Mouse (Mus musculus): ENCODE data around the gene Adam8. TPM values are rescaled to one million over a fixed set of nuclear protein-coding genes. Genes with fewer than 3 reads are reported as not detected.

Gene Adam8
- 1 to 10 TPM; 3.1 to 3.9 TPM for total RNA-seq (2021)
- long read RNA-seq, experiment 1, partial matches to known transcripts, result 0 of 1 reads
- long read RNA-seq, experiment 1, other reads (novel, unspliced or antisense), result 0 of 1 reads
- long read RNA-seq, experiment 2, result 0 reads

- no peak for DNase-seq (ENCODE audit: extremely low spot score in 1 of 2, low spot score in 2 of 2)
- TF ChIP-seq CTCF (IDR thresholded peaks at IDR 0.05), result no peak
- Histone ChIP-seq H3K4me3 (no peak within 1 kb of the TSS), H3K27ac (no peak within 1 kb of the TSS)
- intact Hi-C loops (cut with DNase I), result loop anchor here (10.0 kb wide), 1 partner anchor 88 kb away; no protein-coding TSS in a partner anchor
Observed at GRCm38 (mm10) chr7:139992406-139992805, at the start of gene Adam8. Gene Adam8 (minus strand): TSS chr7:139992562.

DNA sequence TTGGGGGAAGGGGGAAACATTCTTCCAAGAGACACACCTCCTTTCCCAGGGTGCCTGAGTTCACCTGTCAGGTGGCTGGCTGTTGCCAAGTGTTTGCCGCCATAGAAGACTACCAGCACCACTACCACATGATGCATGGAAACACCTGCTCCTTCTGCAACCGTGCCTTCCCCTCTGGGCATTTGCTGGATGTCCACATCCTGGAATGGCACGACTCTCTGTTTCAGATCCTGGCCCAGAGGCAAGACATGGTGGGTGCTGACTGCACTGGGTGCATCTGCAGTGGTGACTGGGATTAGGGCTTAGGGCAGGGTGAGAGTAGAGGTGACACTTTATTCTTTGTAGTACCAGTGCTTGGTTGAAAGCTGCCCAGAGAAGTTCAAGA lies 44.8 kb upstream of the Adam8 start:
- DNase-seq (ENCODE audit: extremely low spot score in 1 of 2, low spot score in 2 of 2), result no peak
- intact Hi-C loops (cut with DNase I), result loop anchor here (2.0 kb wide), 1 partner anchor 58 kb away; the partner anchor contains the start of gene 6430531B16Rik
- no peak overlapping the region for H3K27ac ChIP-seq
- no peak for TF ChIP-seq CTCF (IDR thresholded peaks at IDR 0.05)
- H3K4me3 ChIP-seq, result peak overlapping the region; percentile 59

- intact Hi-C loops (cut with DNase I), result loop anchor here (2.0 kb wide), 1 partner anchor 58 kb away; the partner anchor contains the start of gene 6430531B16Rik
- H3K4me3 ChIP-seq, result peak within 1 kb of the TSS; percentile 59
- peak; percentile 91 to 93 for DNase-seq (ENCODE audit: extremely low spot score in 1 of 2, low spot score in 2 of 2)
- no peak for TF ChIP-seq CTCF (IDR thresholded peaks at IDR 0.05)
- H3K27ac ChIP-seq, result peak within 1 kb of the TSS; percentile 94
Observed at GRCm38 (mm10) chr7:140036281-140037170, 44.2 kb upstream of the Adam8 start, which contains the start of the genes Zfp511 and Tubgcp2. Gene Zfp511 (plus strand): TSS chr7:140036391. Gene Tubgcp2 (minus strand): TSS chr7:140036669.

DNA sequence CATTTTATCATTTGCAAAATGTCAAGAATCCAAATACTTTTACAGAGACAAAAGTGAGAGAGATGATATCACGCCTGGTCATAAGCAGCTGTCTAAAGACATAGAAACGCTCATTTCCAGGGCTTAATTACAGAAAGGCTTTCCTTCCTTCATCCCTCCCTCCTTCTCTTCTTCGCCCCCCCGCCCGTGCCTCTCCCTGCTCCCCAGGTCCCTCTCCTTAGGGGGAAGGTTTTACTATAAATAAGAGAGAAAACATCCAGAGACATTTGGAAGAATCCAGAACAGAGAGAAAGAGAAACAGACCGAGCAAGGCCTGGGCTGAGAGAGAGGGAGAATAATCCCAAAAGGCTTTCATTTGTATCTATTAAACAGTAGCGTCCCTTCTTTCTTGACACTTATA lies 43.1 kb upstream of the Adam8 start:
- intact Hi-C loops (cut with DNase I), result no loop called here
- peak overlapping the region; percentile 59 for H3K4me3 ChIP-seq
- no peak for DNase-seq (ENCODE audit: extremely low spot score in 1 of 2, low spot score in 2 of 2)
- TF ChIP-seq CTCF (IDR thresholded peaks at IDR 0.05), result no peak
- no peak overlapping the region; the same call in 1 of the 2 replicates for H3K27ac ChIP-seq

DNA sequence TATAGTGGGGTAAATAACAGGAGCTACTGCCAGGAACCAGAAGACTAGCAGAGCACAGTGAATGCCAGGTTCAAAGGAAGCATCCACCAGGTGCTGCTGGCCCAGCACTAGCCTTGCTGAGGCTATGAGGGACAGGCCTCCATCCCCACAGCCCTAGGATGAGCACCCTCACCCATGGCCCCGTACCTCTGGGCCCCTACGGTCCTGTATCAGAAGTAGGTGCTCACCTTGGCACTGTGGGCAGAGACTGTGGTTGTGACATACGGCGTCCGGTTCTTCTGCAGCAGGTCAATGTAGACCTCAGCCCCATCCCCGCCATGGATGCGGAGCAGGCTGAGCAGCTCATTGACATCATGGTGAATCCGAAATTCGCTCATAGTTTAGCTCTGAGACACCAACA lies 41.0 kb upstream of the Adam8 start:
- Histone ChIP-seq H3K27ac (no peak overlapping the region), H3K4me3 (no peak overlapping the region)
- TF ChIP-seq CTCF (IDR thresholded peaks at IDR 0.05), result no peak
- intact Hi-C loops (cut with DNase I), result no loop called here
- DNase-seq (ENCODE audit: extremely low spot score in 1 of 2, low spot score in 2 of 2), result no peak

DNA sequence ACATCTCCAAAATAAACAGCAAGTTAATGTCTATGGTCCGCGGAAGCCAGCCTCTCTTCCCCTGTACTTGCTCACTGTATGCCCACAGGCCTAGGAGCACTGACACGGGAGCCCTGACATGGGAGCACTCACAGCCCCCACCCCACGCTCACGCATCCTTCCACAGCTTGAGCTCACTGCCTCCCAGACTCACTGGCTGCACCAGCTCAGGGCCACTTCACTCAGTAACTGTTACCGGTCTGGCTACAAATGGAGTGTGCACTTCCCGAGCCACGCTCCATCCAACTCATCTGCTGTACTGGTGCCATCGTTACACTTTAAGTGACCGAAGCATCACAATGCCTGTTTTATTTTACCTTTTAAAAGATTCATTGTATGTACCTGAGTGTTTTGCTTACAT lies 40.0 kb upstream of the Adam8 start:
- no peak for DNase-seq (ENCODE audit: extremely low spot score in 1 of 2, low spot score in 2 of 2)
- Histone ChIP-seq H3K27ac (no peak overlapping the region), H3K4me3 (no peak overlapping the region)
- no peak for TF ChIP-seq CTCF (IDR thresholded peaks at IDR 0.05)
- intact Hi-C loops (cut with DNase I), result no loop called here

- Histone ChIP-seq H3K4me3 (no peak overlapping the region), H3K27ac (no peak overlapping the region)
- intact Hi-C loops (cut with DNase I), result no loop called here
- no peak for TF ChIP-seq CTCF (IDR thresholded peaks at IDR 0.05)
- DNase-seq (ENCODE audit: extremely low spot score in 1 of 2, low spot score in 2 of 2), result no peak
Observed at GRCm38 (mm10) chr7:140031771-140032170, 39.4 kb upstream of the Adam8 start.

- Histone ChIP-seq H3K4me3 (no peak overlapping the region), H3K27ac (no peak overlapping the region)
- intact Hi-C loops (cut with DNase I), result no loop called here
- no peak for DNase-seq (ENCODE audit: extremely low spot score in 1 of 2, low spot score in 2 of 2)
- TF ChIP-seq CTCF (IDR thresholded peaks at IDR 0.05), result no peak
Observed at GRCm38 (mm10) chr7:140011336-140011735, 19.0 kb upstream of the Adam8 start.

- no peak for TF ChIP-seq CTCF (IDR thresholded peaks at IDR 0.05)
- DNase-seq (ENCODE audit: extremely low spot score in 1 of 2, low spot score in 2 of 2), result no peak
- intact Hi-C loops (cut with DNase I), result no loop called here
- Histone ChIP-seq H3K27ac (no peak overlapping the region), H3K4me3 (no peak overlapping the region)
Observed at GRCm38 (mm10) chr7:140007781-140008180, 15.4 kb upstream of the Adam8 start.

DNA sequence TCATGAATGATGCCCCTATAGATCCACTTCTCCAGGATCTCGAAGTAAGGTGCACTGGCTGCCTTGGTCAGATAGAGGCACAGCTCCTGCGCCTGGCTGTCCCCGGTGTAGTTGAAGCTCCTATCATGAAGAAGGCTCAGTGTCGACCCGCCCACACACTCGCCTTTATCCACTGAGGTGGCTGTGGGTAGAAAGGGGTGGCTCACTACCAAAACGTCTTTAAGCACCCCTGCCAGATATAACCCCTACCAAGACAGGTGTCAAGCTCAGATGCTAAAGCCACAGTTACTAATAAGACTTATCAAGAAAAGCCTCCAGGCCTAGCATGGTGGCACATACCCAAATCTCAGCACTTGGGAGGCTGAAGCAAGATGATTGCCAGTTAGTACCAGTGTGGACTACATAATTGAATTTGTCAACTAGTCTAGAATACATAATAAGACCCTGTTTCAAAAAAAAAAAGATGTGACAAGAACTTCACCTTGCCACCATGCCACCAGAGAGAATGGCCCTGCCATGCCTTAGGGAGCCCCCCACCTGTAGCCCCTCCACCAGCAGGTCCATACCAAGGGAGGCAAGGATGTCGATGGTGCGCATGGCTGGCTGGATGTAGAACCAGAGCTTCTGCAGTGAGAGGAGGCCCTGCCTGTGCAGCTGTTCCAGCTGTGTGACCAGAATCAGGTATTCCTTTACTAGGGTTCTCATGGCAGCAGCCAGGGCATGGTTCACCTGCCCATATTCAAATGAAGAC lies 14.7 kb upstream of the Adam8 start:
- intact Hi-C loops (cut with DNase I), result no loop called here
- no peak overlapping the region for H3K4me3 ChIP-seq
- no peak for TF ChIP-seq CTCF (IDR thresholded peaks at IDR 0.05)
- H3K27ac ChIP-seq, result no peak overlapping the region
- DNase-seq (ENCODE audit: extremely low spot score in 1 of 2, low spot score in 2 of 2), result no peak

- Histone ChIP-seq H3K27ac (no peak overlapping the region), H3K4me3 (no peak overlapping the region)
- DNase-seq (ENCODE audit: extremely low spot score in 1 of 2, low spot score in 2 of 2), result no peak
- intact Hi-C loops (cut with DNase I), result no loop called here
- TF ChIP-seq CTCF (IDR thresholded peaks at IDR 0.05), result no peak
Observed at GRCm38 (mm10) chr7:140004666-140005065, 12.3 kb upstream of the Adam8 start.

Measured in left cerebral cortex, adult 2 months (tissue).